ENCODE assay signal across 22 mouse cellular contexts in genomic region chr17:66589864-66590263, GRCm38 (mm10). TPM values are rescaled to one million over a fixed set of nuclear protein-coding genes. Genes with fewer than 3 reads are reported as not detected.
DNase-seq lines count a peak whose midpoint lies in the region; ATAC-seq and TF ChIP-seq lines count a peak whose summit lies in the region.
"Had no signal": no experiment of that assay in that cellular context is flagged by ENCODE, and none has a peak within 500 bp of the region (broad histone marks: within the 10 kb centered on the region; RNA-seq: fewer than 3 reads in every experiment).

No protein-coding gene starts in this region.

- H3K4me1 ChIP-seq in forebrain, postnatal 0 days (ENCODE audit: insufficient read depth), result no peaks in the 10 kb centered on the region
- H3K4me1 ChIP-seq in forebrain, embryonic 14.5 days (ENCODE audit: control insufficient read depth, insufficient read depth, low read length), result no peaks in the 10 kb centered on the region
- H3K4me1 ChIP-seq in stomach, postnatal 0 days (replicated peaks; ENCODE audit: control insufficient read depth, insufficient read depth), result no peaks in the 10 kb centered on the region
- H3K4me1 ChIP-seq: midbrain, embryonic 10.5 days had no signal

- WGBS in forebrain, postnatal 0 days, result 61% methylated on average over 8 of the region's 8 CpGs
- WGBS in forebrain, embryonic 14.5 days, result 68% methylated on average over 8 of the region's 8 CpGs
- whole genome bisulfite sequencing in stomach, postnatal 0 days, result 72% methylated on average over 8 of the region's 8 CpGs

- H3K27me3 ChIP-seq in forebrain, postnatal 0 days (ENCODE audit: insufficient read depth, low read length), result no peaks in the 10 kb centered on the region
- H3K27me3 ChIP-seq in forebrain, embryonic 14.5 days (replicated peaks; ENCODE audit: control insufficient read depth, insufficient read depth, low read length), result no peaks in the 10 kb centered on the region
- no peaks in the 10 kb centered on the region for H3K27me3 ChIP-seq in stomach, postnatal 0 days (ENCODE audit: control insufficient read depth, insufficient read depth, low read length)
- H3K27me3 ChIP-seq: heart, embryonic 12.5 days had no signal

- H3K9ac ChIP-seq in forebrain, postnatal 0 days, result no peak overlapping the region
- no peak overlapping the region for H3K9ac ChIP-seq in forebrain, embryonic 14.5 days (ENCODE audit: low read length)
- H3K9ac ChIP-seq in stomach, postnatal 0 days (ENCODE audit: low read length), result no peak overlapping the region
- H3K9ac ChIP-seq: heart, embryonic 12.5 days had no signal

- no peak for DNase-seq in forebrain, postnatal 0 days
- DNase-seq in forebrain, embryonic 14.5 days (ENCODE audit: low spot score), result no peak
- peak; percentile 32 for DNase-seq in left cerebral cortex, postnatal 4 days
- DNase-seq in left cerebral cortex, adult 11 months (ENCODE audit: low spot score), result no peak
- DNase-seq in testis, postnatal 10 days (ENCODE audit: low spot score), result peak; percentile 37
- no peak for DNase-seq in testis, postnatal 14 days (ENCODE audit: low spot score)
- DNase-seq in stomach, postnatal 0 days (ENCODE audit: low spot score), result no peak
- no peak for DNase-seq in ovary, postnatal 14 days (ENCODE audit: low spot score)
- DNase-seq: B cell, adult 2 months; cerebellum, adult 18-20 months; gastrocnemius, postnatal 36 days; heart, postnatal 4 days; kidney, adult 11 months; lung, postnatal 14 days; right cerebral cortex, postnatal 25 days; thymus, postnatal 14 days had no signal

- no peaks in the 10 kb centered on the region for H3K36me3 ChIP-seq in forebrain, postnatal 0 days (ENCODE audit: insufficient read depth)
- H3K36me3 ChIP-seq in forebrain, embryonic 14.5 days (ENCODE audit: control insufficient read depth, insufficient read depth, low read length), result no peaks in the 10 kb centered on the region
- H3K36me3 ChIP-seq in stomach, postnatal 0 days (ENCODE audit: control insufficient read depth, insufficient read depth, low read length), result no peaks in the 10 kb centered on the region
- H3K36me3 ChIP-seq: heart, embryonic 12.5 days; midbrain, embryonic 10.5 days had no signal

- intact Hi-C loops in left cerebral cortex, postnatal 4 days (cut with DNase I), result loop anchor here (10.0 kb wide), 2 partner anchors 585 to 775 kb away; no protein-coding TSS in a partner anchor

- no peak overlapping the region for H3K27ac ChIP-seq in forebrain, postnatal 0 days (ENCODE audit: low read depth, low read length)
- no peak overlapping the region for H3K27ac ChIP-seq in forebrain, embryonic 14.5 days (ENCODE audit: low read depth, low read length)
- no peak overlapping the region for H3K27ac ChIP-seq in stomach, postnatal 0 days (replicated peaks)
- H3K27ac ChIP-seq: midbrain, embryonic 10.5 days had no signal

- no peaks in the 10 kb centered on the region for H3K9me3 ChIP-seq in forebrain, postnatal 0 days (ENCODE audit: low read length)
- H3K9me3 ChIP-seq in forebrain, embryonic 14.5 days (replicated peaks; ENCODE audit: control insufficient read depth, low read length), result no peaks in the 10 kb centered on the region
- H3K9me3 ChIP-seq in stomach, postnatal 0 days (ENCODE audit: control insufficient read depth, low read length), result no peaks in the 10 kb centered on the region
- H3K9me3 ChIP-seq: heart, embryonic 12.5 days; midbrain, embryonic 10.5 days had no signal

- peak; percentile 51; the same call in 1 of the 2 replicates for ATAC-seq in forebrain, postnatal 0 days
- ATAC-seq in forebrain, embryonic 14.5 days, result no peak
- ATAC-seq in stomach, postnatal 0 days (ENCODE audit: low FRiP score, low TSS enrichment), result no peak
- ATAC-seq: Patski had no signal

- H3K4me2 ChIP-seq in forebrain, postnatal 0 days (ENCODE audit: low read depth), result no peak overlapping the region
- H3K4me2 ChIP-seq in forebrain, embryonic 14.5 days (ENCODE audit: low read length), result no peak overlapping the region
- H3K4me2 ChIP-seq in stomach, postnatal 0 days (replicated peaks; ENCODE audit: low read depth), result 0 out of 2 replicates have a peak overlapping the region, but pooled peaks have one; percentile 17
- H3K4me2 ChIP-seq: heart, embryonic 12.5 days had no signal

- TF ChIP-seq EP300 in stomach, postnatal 0 days (optimal IDR thresholded peaks at IDR 0.05), result no peak

- H3K4me3 ChIP-seq in forebrain, postnatal 0 days (ENCODE audit: low read depth, low read length), result no peak overlapping the region
- H3K4me3 ChIP-seq in forebrain, embryonic 14.5 days (ENCODE audit: low read depth, low read length), result no peak overlapping the region
- H3K4me3 ChIP-seq in stomach, postnatal 0 days (ENCODE audit: low read depth, low read length), result no peak overlapping the region
- H3K4me3 ChIP-seq: heart, embryonic 12.5 days; midbrain, embryonic 10.5 days had no signal

- TF ChIP-seq CTCF in forebrain, postnatal 0 days (IDR thresholded peaks at IDR 0.05; ENCODE audit: low read depth), result peak; percentile 52
- no peak for TF ChIP-seq CTCF in stomach, postnatal 0 days (IDR thresholded peaks at IDR 0.05; ENCODE audit: low read depth)

RNA-seq across cellular contexts. Expression of gene Themis3, which starts 4.6 kb away (rescaled TPM):
- total RNA-seq in forebrain, postnatal 0 days (2014; rRNA removed), result 0.08 TPM in 1 of 2 replicates, not detected in the other
- polyA plus RNA-seq in forebrain, postnatal 0 days (2015; fragmentation: Nextera tagmentation; extraction: Ambion mirVana), result not detected in 2 replicates
- not detected in 2 replicates for polyA plus RNA-seq in forebrain, embryonic 14.5 days (2014; fragmentation: Nextera tagmentation; extraction: Ambion mirVana)
- total RNA-seq in left cerebral cortex, postnatal 4 days (2021), result not detected
- polyA plus RNA-seq in stomach, postnatal 0 days (2015; fragmentation: Nextera tagmentation; extraction: Ambion mirVana), result 0.12 and 0.17 TPM in 2 replicates
- total RNA-seq: liver, adult 2 months had no signal
- polyA plus RNA-seq: frontal cortex, adult 2 months; heart, embryonic 12.5 days; liver, adult 2 months; midbrain, embryonic 10.5 days; neural tube, embryonic 11.5 days; Patski had no signal

Comparison
In these comparisons a context has a peak if more than half of its experiments do, and no peak if none do; other contexts are left out.
1. DNase-seq: peak in left cerebral cortex, postnatal 4 days (single experiment) and testis, postnatal 10 days (single experiment); none in forebrain, postnatal 0 days (single experiment), forebrain, embryonic 14.5 days (single experiment), left cerebral cortex, adult 11 months (single experiment), testis, postnatal 14 days (single experiment), stomach, postnatal 0 days (single experiment) and ovary, postnatal 14 days (single experiment).